Mouse (Mus musculus): ENCODE results near the gene Thy1. TPM values are rescaled to one million over a fixed set of nuclear protein-coding genes. Genes with fewer than 3 reads are reported as not detected.
A peak's percentile ranks its signal among the peaks of the same experiment; 100 is the strongest.

Gene Thy1
- total RNA-seq, 2 experiments from 2014 or later: 41.2 to 44.2 TPM

GRCm38 (mm10) chr9:44066785-44067225 lies 23.6 kb downstream of the Thy1 start, which contains the start of gene Usp2:
Gene Usp2, plus strand, starts transcription at chr9:44067021.
- DNase-seq (ENCODE audit: low spot score in 2 of 2): peak; percentile 100

- DNase-seq (ENCODE audit: low spot score in 2 of 2): no peak
Observed at GRCm38 (mm10) chr9:44067241-44067959, 24.2 kb downstream of the Thy1 start.

DNA sequence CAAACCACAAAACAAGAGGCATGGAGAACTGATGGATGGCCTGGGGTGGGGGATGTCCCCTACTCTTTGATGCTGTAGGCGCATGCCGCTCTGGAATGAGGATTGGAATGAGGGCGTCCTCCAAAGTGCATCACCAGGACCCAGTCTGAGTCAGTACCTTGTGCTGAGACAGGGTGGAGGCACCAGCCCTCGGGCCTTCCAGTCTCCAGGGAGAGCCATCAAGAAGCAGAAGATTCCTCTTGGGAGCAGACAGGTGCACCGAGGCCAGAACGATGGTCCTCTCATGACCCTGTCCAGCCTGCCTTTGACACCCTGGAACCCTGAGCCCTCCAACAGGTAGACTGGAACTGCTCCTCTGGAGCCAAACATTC lies 24.8 kb downstream of the Thy1 start:
- DNase-seq (ENCODE audit: low spot score in 2 of 2): no peak

GRCm38 (mm10) chr9:44069252-44069651 lies 26.1 kb downstream of the Thy1 start:
- DNase-seq (ENCODE audit: low spot score in 2 of 2): no peak

GRCm38 (mm10) chr9:44070113-44070843 lies 27.1 kb downstream of the Thy1 start:
- DNase-seq (ENCODE audit: low spot score in 2 of 2): no peak

GRCm38 (mm10) chr9:44070844-44071231 lies 27.7 kb downstream of the Thy1 start:
- no peak for DNase-seq (ENCODE audit: low spot score in 2 of 2)

DNA sequence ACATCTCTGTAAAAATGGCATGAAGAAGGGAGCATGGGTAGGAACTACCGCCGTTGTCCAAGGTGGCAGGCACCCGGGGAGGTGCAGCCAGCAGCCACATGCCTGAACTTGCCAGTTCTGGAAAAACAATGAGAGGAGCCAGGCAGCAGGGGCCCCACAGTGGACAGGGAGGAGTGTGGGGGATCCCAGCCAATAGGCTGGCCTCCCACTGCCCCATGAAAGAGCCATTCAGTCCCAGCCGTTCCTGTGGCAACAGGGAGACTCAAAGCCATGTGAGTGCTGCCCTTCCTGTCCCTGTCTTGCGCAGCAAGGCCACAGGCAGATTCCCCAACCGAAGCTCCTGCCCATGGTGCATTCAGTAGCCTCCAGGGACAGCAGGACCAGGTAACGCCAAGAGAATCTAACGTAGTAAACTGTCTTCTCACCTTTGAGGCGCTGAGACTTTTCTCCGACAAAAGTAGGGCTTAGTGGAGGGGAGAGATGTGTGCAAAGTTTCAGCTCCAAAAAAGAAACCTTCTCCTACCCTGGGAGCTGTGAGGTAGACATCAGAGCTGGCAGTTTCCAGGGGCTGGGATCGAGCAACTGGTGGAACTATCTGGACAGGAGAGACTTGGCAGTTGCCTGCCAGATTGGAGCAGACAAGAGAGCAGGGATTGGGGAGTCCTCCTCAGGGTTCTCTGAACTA lies 28.9 kb downstream of the Thy1 start:
- peak in 1 of 2 experiments; percentile 37 for DNase-seq (ENCODE audit: low spot score in 2 of 2)

GRCm38 (mm10) chr9:44072599-44072915 lies 29.4 kb downstream of the Thy1 start:
- peak in 1 of 2 experiments; percentile 46 for DNase-seq (ENCODE audit: low spot score in 2 of 2)

DNA sequence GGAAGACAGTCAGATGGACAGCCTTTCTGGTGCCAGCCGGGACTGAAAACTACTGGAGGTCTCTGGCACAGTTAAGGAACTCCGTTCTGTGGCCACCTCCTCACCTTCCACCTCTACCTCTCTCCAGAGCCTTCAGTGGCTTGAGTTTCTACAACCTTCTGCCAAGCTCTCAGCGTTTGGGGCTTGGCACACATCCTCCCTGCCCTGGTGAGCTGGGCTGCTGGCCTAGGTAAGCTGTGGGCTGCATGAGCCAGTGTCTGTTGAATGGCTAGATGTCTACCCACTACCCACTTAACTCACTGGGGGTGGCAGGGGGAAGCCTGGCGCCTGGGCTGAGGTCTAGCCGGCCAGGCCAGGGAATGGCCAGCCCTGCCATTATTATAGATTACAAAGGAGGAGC lies 29.9 kb downstream of the Thy1 start:
- no peak for DNase-seq (ENCODE audit: low spot score in 2 of 2)

GRCm38 (mm10) chr9:44074395-44075275 lies 31.5 kb downstream of the Thy1 start:
- DNase-seq (ENCODE audit: low spot score in 2 of 2): no peak

- DNase-seq (ENCODE audit: low spot score in 2 of 2): no peak
Observed at GRCm38 (mm10) chr9:44075276-44075995, 32.3 kb downstream of the Thy1 start.

- no peak for DNase-seq (ENCODE audit: low spot score in 2 of 2)
Observed at GRCm38 (mm10) chr9:44075996-44076763, 33.0 kb downstream of the Thy1 start.

DNA sequence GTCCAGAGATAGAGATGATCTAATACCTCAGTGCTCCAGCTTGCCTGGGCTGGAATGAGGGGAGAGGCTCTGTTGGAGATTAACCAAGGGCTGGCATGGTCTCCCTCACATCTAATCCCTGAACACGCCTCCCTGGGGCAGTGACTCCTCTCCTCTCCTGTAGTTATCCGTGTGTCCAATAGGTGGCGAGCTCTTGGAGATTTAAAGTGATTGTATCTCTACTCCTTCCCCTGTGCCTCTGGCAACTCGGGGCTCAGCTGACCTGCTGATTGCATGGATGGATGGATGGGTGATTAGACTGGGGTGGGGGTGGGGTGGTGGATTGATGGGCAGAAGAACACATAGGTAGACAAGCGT lies 33.6 kb downstream of the Thy1 start:
- DNase-seq (ENCODE audit: low spot score in 2 of 2): no peak

DNA sequence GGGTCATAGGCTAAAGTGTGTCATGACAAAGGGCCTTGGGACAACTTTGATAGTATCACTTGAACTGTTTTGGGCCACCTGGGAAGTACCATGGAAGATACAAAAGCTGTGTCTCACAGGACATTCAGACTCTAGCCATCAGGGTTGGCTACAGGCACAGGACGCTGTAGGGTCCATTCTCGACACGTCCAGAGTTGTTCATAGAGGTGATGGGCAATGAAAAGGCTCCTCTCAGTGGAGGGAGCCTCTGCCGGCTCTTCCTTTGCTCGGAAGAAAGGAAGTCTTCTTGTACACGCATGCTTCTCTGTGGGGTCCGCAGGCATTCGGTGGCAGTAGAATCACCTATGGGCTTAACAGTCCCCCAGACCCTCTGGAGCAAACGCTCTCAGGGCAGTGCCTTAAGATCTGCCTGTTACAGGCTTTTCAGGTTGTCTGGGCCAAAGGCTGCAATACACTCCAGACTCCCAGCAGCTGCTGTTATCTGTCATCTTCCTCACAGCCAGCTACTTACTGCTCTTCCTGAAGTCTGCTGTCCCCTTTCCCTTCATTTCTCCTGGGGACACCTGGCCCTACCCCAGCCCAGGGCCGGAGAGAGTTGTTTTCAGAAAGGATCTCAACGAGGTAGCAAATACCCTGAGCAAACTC lies 34.2 kb downstream of the Thy1 start:
- no peak for DNase-seq (ENCODE audit: low spot score in 2 of 2)

DNA sequence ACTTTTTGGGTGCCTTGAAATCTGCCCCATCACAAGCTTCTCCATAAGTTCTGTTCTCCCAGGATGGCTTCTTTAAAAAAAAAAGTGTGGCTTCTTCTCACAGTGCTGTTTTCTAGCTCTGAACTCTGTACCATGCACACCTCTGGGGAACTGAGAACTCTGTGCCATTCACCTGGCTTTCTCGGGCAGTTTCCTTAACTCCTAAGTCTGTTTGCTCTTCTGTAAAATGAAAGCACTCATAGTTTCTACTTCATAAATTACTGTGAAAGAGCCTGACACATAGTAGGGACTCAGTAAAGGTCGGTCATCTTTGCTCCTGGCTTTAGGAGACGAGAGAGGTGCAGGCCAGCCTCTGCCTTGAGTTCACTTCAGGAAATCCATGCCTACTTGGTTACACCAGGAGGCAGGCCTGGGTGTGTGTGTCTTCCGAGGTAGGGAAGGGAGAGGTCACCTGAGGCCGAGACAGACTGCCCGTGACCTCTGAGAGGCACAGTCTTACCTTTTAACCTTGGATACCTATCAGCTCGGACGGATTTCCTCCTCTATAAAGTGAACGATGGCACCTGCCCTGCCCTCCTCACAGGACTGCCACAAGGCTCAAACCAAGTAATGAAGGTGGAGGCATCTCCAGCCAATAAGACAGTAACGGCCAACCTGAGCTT lies 35.1 kb downstream of the Thy1 start:
- DNase-seq (ENCODE audit: low spot score in 2 of 2): no peak

GRCm38 (mm10) chr9:44078955-44079756 lies 36.0 kb downstream of the Thy1 start:
- DNase-seq (ENCODE audit: low spot score in 2 of 2): peak; percentile 71 to 73

- no peak for DNase-seq (ENCODE audit: low spot score in 2 of 2)
Observed at GRCm38 (mm10) chr9:44079997-44080780, 37.0 kb downstream of the Thy1 start.
